Mouse (Mus musculus): ENCODE measurements around the gene Samd4b. TPM values are rescaled to one million over a fixed set of nuclear protein-coding genes. Genes with fewer than 3 reads are reported as not detected.

Samd4b gene
- polyA plus RNA-seq, 1 experiment from 2014 or later: 25.7 TPM

- Histone ChIP-seq H3K9ac (replicated peaks) (peak overlapping the region; percentile 60), H3K9me3 (no peaks in the 10 kb centered on the region), H3K4me3 (replicated peaks) (peak overlapping the region; percentile 42), H3K4me2 (replicated peaks) (peak overlapping the region; percentile 59), H3K36me3 (no peaks in the 10 kb centered on the region), H3K4me1 (replicated peaks) (peaks cover 50% of the 10 kb centered on the region), H3K27ac (peak overlapping the region; percentile 82), H3K27me3 (peaks cover 15% of the 10 kb centered on the region)
- WGBS: 4% methylated on average over 30 of the region's 30 CpGs
- no peak for ATAC-seq
Measured at GRCm38 (mm10) chr7:28376011-28376771, 221.8 kb downstream of the Samd4b start.

- H3K27ac ChIP-seq: peak overlapping the region; percentile 82
- H3K4me3 ChIP-seq (replicated peaks): peak overlapping the region; percentile 42
- peaks cover 51% of the 10 kb centered on the region for H3K4me1 ChIP-seq (replicated peaks)
- no peaks in the 10 kb centered on the region for H3K36me3 ChIP-seq
- H3K9ac ChIP-seq (replicated peaks): peak overlapping the region; percentile 60
- under 1% methylated on average over 30 of the region's 36 CpGs for WGBS
- peak overlapping the region; percentile 59 for H3K4me2 ChIP-seq (replicated peaks)
- peaks cover 11% of the 10 kb centered on the region for H3K27me3 ChIP-seq
- ATAC-seq: peak; percentile 35
- H3K9me3 ChIP-seq: no peaks in the 10 kb centered on the region
Measured at GRCm38 (mm10) chr7:28375176-28375921, 222.6 kb downstream of the Samd4b start.

- 83% methylated on average over 10 of the region's 10 CpGs for WGBS
- peak overlapping the region; percentile 82; the same call in 1 of the 2 replicates for H3K27ac ChIP-seq
- no peaks in the 10 kb centered on the region for H3K9me3 ChIP-seq
- peaks cover 58% of the 10 kb centered on the region for H3K4me1 ChIP-seq (replicated peaks)
- 0 out of 2 replicates have a peak overlapping the region, but pooled peaks have one; percentile 59 for H3K4me2 ChIP-seq (replicated peaks)
- no peak for ATAC-seq
- H3K4me3 ChIP-seq (replicated peaks): 0 out of 2 replicates have a peak overlapping the region, but pooled peaks have one; percentile 42
- H3K9ac ChIP-seq (replicated peaks): no peak overlapping the region
- no peaks in the 10 kb centered on the region for H3K36me3 ChIP-seq
- H3K27me3 ChIP-seq: peaks cover 11% of the 10 kb centered on the region
Measured at GRCm38 (mm10) chr7:28374647-28375046, 223.3 kb downstream of the Samd4b start.

- H3K4me1 ChIP-seq (replicated peaks): peaks cover 54% of the 10 kb centered on the region
- WGBS: 83% methylated on average over 7 of the region's 7 CpGs
- H3K27ac ChIP-seq: peak overlapping the region; percentile 30
- H3K27me3 ChIP-seq: peaks cover 11% of the 10 kb centered on the region
- no peak for ATAC-seq
- H3K9ac ChIP-seq (replicated peaks): no peak overlapping the region
- H3K4me2 ChIP-seq (replicated peaks): no peak overlapping the region
- no peaks in the 10 kb centered on the region for H3K9me3 ChIP-seq
- H3K4me3 ChIP-seq (replicated peaks): no peak overlapping the region
- peaks cover 3% of the 10 kb centered on the region; the same call in 1 of the 2 replicates for H3K36me3 ChIP-seq
Measured at GRCm38 (mm10) chr7:28373891-28374495, 224.0 kb downstream of the Samd4b start.

GRCm38 (mm10) chr7:28373131-28373581 is 224.8 kb downstream of the Samd4b start:
- Histone ChIP-seq H3K9ac (replicated peaks) (no peak overlapping the region), H3K4me2 (replicated peaks) (peak overlapping the region; percentile 95), H3K4me3 (replicated peaks) (peak overlapping the region; percentile 82), H3K36me3 (peaks cover 5% of the 10 kb centered on the region), H3K27me3 (peaks cover 11% of the 10 kb centered on the region), H3K27ac (peak overlapping the region; percentile 88), H3K9me3 (no peaks in the 10 kb centered on the region), H3K4me1 (replicated peaks) (peaks cover 45% of the 10 kb centered on the region)
- peak; percentile 4 for ATAC-seq
- under 1% methylated on average over 9 of the region's 9 CpGs for WGBS

GRCm38 (mm10) chr7:28372251-28373108 is 225.5 kb downstream of the Samd4b start, which contains the start of gene Plekhg2:
Gene Plekhg2 (minus strand): TSS chr7:28372599.
- Histone ChIP-seq H3K4me1 (replicated peaks) (peaks cover 39% of the 10 kb centered on the region), H3K4me2 (replicated peaks) (peak within 1 kb of the TSS; percentile 95), H3K36me3 (peaks cover 12% of the 10 kb centered on the region), H3K27me3 (peaks cover 4% of the 10 kb centered on the region), H3K4me3 (replicated peaks) (peak within 1 kb of the TSS; percentile 82), H3K9ac (replicated peaks) (peak within 1 kb of the TSS; percentile 82), H3K27ac (peak within 1 kb of the TSS; percentile 88), H3K9me3 (no peaks in the 10 kb centered on the region)
- ATAC-seq: peak; percentile 84
- WGBS: under 1% methylated on average over 66 of the region's 66 CpGs

- H3K4me2 ChIP-seq (replicated peaks): peak overlapping the region; percentile 95
- peak overlapping the region; percentile 82 for H3K9ac ChIP-seq (replicated peaks)
- ATAC-seq: 0 out of 2 replicates have a peak, but pooled peaks have one; percentile 10
- peak overlapping the region; percentile 82 for H3K4me3 ChIP-seq (replicated peaks)
- H3K27ac ChIP-seq: peak overlapping the region; percentile 88
- no peaks in the 10 kb centered on the region for H3K27me3 ChIP-seq
- peaks cover 38% of the 10 kb centered on the region for H3K4me1 ChIP-seq (replicated peaks)
- WGBS: 0% methylated on average over 37 of the region's 43 CpGs
- no peaks in the 10 kb centered on the region for H3K9me3 ChIP-seq
- H3K36me3 ChIP-seq: peaks cover 21% of the 10 kb centered on the region
Measured at GRCm38 (mm10) chr7:28371514-28371989, 226.4 kb downstream of the Samd4b start.

GRCm38 (mm10) chr7:28370977-28371513 is 226.9 kb downstream of the Samd4b start:
- ATAC-seq: no peak
- H3K4me3 ChIP-seq (replicated peaks): peak overlapping the region; percentile 82
- WGBS: 11% methylated on average over 11 of the region's 11 CpGs
- H3K4me2 ChIP-seq (replicated peaks): peak overlapping the region; percentile 95
- peaks cover 33% of the 10 kb centered on the region for H3K4me1 ChIP-seq (replicated peaks)
- peaks cover 26% of the 10 kb centered on the region for H3K36me3 ChIP-seq
- H3K27ac ChIP-seq: peak overlapping the region; percentile 88
- H3K9me3 ChIP-seq: no peaks in the 10 kb centered on the region
- no peaks in the 10 kb centered on the region for H3K27me3 ChIP-seq
- peak overlapping the region; percentile 82 for H3K9ac ChIP-seq (replicated peaks)

- Histone ChIP-seq H3K9ac (replicated peaks) (peak overlapping the region; percentile 82), H3K9me3 (no peaks in the 10 kb centered on the region), H3K4me1 (replicated peaks) (peaks cover 25% of the 10 kb centered on the region), H3K4me3 (replicated peaks) (peak overlapping the region; percentile 82), H3K27me3 (no peaks in the 10 kb centered on the region), H3K36me3 (peaks cover 35% of the 10 kb centered on the region), H3K27ac (no peak overlapping the region), H3K4me2 (replicated peaks) (peak overlapping the region; percentile 95)
- WGBS: 95% methylated on average over 14 of the region's 14 CpGs
- ATAC-seq: no peak
Measured at GRCm38 (mm10) chr7:28370051-28370450, 227.9 kb downstream of the Samd4b start.

GRCm38 (mm10) chr7:28368276-28368920 is 229.5 kb downstream of the Samd4b start:
- Histone ChIP-seq H3K9me3 (no peaks in the 10 kb centered on the region), H3K36me3 (peaks cover 51% of the 10 kb centered on the region)

More at GRCm38 (mm10) chr7:28368276-28368920, 229.5 kb downstream of the Samd4b start:
- Histone ChIP-seq H3K4me3 (replicated peaks) (no peak overlapping the region), H3K4me1 (replicated peaks) (peaks cover 23% of the 10 kb centered on the region), H3K27ac (no peak overlapping the region), H3K27me3 (no peaks in the 10 kb centered on the region), H3K9ac (replicated peaks) (no peak overlapping the region), H3K4me2 (replicated peaks) (no peak overlapping the region)
- WGBS: 91% methylated on average over 16 of the region's 16 CpGs
- ATAC-seq: no peak

Measured in midbrain, embryonic 13.5 days (tissue).